Mouse (Mus musculus): ENCODE measurements around the gene Kif6. TPM values are rescaled to one million over a fixed set of nuclear protein-coding genes. Genes with fewer than 3 reads are reported as not detected.
A peak's percentile ranks its signal among the peaks of the same experiment; 100 is the strongest.

The Kif6 gene
- polyA plus RNA-seq, 1 experiment: not detected

- TF ChIP-seq CTCF (IDR thresholded peaks at IDR 0.05; ENCODE audit: low read depth, low read length) (no peak), POLR2A (IDR thresholded peaks at IDR 0.05; ENCODE audit: borderline replicate concordance, low read depth, low read length) (no peak)
- H3K4me1 ChIP-seq (ENCODE audit: control insufficient read depth, insufficient read depth, low read length): no peaks in the 10 kb centered on the region
- H3K27ac ChIP-seq (ENCODE audit: insufficient read depth, low read depth, low read length): no peak overlapping the region
- no peak overlapping the region for H3K4me3 ChIP-seq (ENCODE audit: insufficient read depth, low read length)
These were observed 287.7 kb downstream of the Kif6 start for GRCm38 (mm10) chr17:49902613-49903012.

- TF ChIP-seq CTCF (IDR thresholded peaks at IDR 0.05; ENCODE audit: low read depth, low read length): no peak
- TF ChIP-seq POLR2A (IDR thresholded peaks at IDR 0.05; ENCODE audit: borderline replicate concordance, low read depth, low read length): no peak
- H3K27ac ChIP-seq (ENCODE audit: insufficient read depth, low read depth, low read length): no peak overlapping the region
These were observed 308.5 kb downstream of the Kif6 start for GRCm38 (mm10) chr17:49923429-49923828.

GRCm38 (mm10) chr17:49927611-49928010, 312.7 kb downstream of the Kif6 start:
- H3K27ac ChIP-seq (ENCODE audit: insufficient read depth, low read depth, low read length): no peak overlapping the region
- TF ChIP-seq POLR2A (IDR thresholded peaks at IDR 0.05; ENCODE audit: borderline replicate concordance, low read depth, low read length) (no peak), CTCF (IDR thresholded peaks at IDR 0.05; ENCODE audit: low read depth, low read length) (no peak)
- no peaks in the 10 kb centered on the region for H3K4me1 ChIP-seq (ENCODE audit: control insufficient read depth, insufficient read depth, low read length)
- H3K4me3 ChIP-seq (ENCODE audit: insufficient read depth, low read length): no peak overlapping the region

More at GRCm38 (mm10) chr17:49923429-49923828, 308.5 kb downstream of the Kif6 start:
- H3K4me1 ChIP-seq (ENCODE audit: control insufficient read depth, insufficient read depth, low read length): no peaks in the 10 kb centered on the region
- no peak overlapping the region for H3K4me3 ChIP-seq (ENCODE audit: insufficient read depth, low read length)

- TF ChIP-seq CTCF (IDR thresholded peaks at IDR 0.05; ENCODE audit: low read depth, low read length) (no peak), POLR2A (IDR thresholded peaks at IDR 0.05; ENCODE audit: borderline replicate concordance, low read depth, low read length) (no peak)
- H3K4me1 ChIP-seq (ENCODE audit: control insufficient read depth, insufficient read depth, low read length): no peaks in the 10 kb centered on the region
- no peak overlapping the region for H3K27ac ChIP-seq (ENCODE audit: insufficient read depth, low read depth, low read length)
- no peak overlapping the region for H3K4me3 ChIP-seq (ENCODE audit: insufficient read depth, low read length)
These were observed 318.9 kb downstream of the Kif6 start for GRCm38 (mm10) chr17:49933806-49934205.

- TF ChIP-seq CTCF (IDR thresholded peaks at IDR 0.05; ENCODE audit: low read depth, low read length) (no peak), POLR2A (IDR thresholded peaks at IDR 0.05; ENCODE audit: borderline replicate concordance, low read depth, low read length) (no peak)
- no peak overlapping the region for H3K27ac ChIP-seq (ENCODE audit: insufficient read depth, low read depth, low read length)
- no peak overlapping the region for H3K4me3 ChIP-seq (ENCODE audit: insufficient read depth, low read length)
- no peaks in the 10 kb centered on the region for H3K4me1 ChIP-seq (ENCODE audit: control insufficient read depth, insufficient read depth, low read length)
These were observed 319.6 kb downstream of the Kif6 start for GRCm38 (mm10) chr17:49934586-49934985.

GRCm38 (mm10) chr17:49935602-49936205, 320.8 kb downstream of the Kif6 start:
- Histone ChIP-seq H3K4me1 (ENCODE audit: control insufficient read depth, insufficient read depth, low read length) (no peaks in the 10 kb centered on the region), H3K4me3 (ENCODE audit: insufficient read depth, low read length) (no peak overlapping the region), H3K27ac (ENCODE audit: insufficient read depth, low read depth, low read length) (no peak overlapping the region)
- no peak for TF ChIP-seq POLR2A (IDR thresholded peaks at IDR 0.05; ENCODE audit: borderline replicate concordance, low read depth, low read length)
- TF ChIP-seq CTCF (IDR thresholded peaks at IDR 0.05; ENCODE audit: low read depth, low read length): peak; percentile 66

- Histone ChIP-seq H3K4me3 (ENCODE audit: insufficient read depth, low read length) (no peak overlapping the region), H3K4me1 (ENCODE audit: control insufficient read depth, insufficient read depth, low read length) (no peaks in the 10 kb centered on the region), H3K27ac (ENCODE audit: insufficient read depth, low read depth, low read length) (no peak overlapping the region)
- TF ChIP-seq CTCF (IDR thresholded peaks at IDR 0.05; ENCODE audit: low read depth, low read length) (no peak), POLR2A (IDR thresholded peaks at IDR 0.05; ENCODE audit: borderline replicate concordance, low read depth, low read length) (no peak)
These were observed 321.3 kb downstream of the Kif6 start for GRCm38 (mm10) chr17:49936214-49936613.

GRCm38 (mm10) chr17:49939146-49939545, 324.2 kb downstream of the Kif6 start:
- TF ChIP-seq POLR2A (IDR thresholded peaks at IDR 0.05; ENCODE audit: borderline replicate concordance, low read depth, low read length) (no peak), CTCF (IDR thresholded peaks at IDR 0.05; ENCODE audit: low read depth, low read length) (no peak)
- H3K27ac ChIP-seq (ENCODE audit: insufficient read depth, low read depth, low read length): no peak overlapping the region
- H3K4me3 ChIP-seq (ENCODE audit: insufficient read depth, low read length): no peak overlapping the region
- H3K4me1 ChIP-seq (ENCODE audit: control insufficient read depth, insufficient read depth, low read length): no peaks in the 10 kb centered on the region

- Histone ChIP-seq H3K4me3 (ENCODE audit: insufficient read depth, low read length) (no peak overlapping the region), H3K27ac (ENCODE audit: insufficient read depth, low read depth, low read length) (no peak overlapping the region), H3K4me1 (ENCODE audit: control insufficient read depth, insufficient read depth, low read length) (no peaks in the 10 kb centered on the region)
- peak; percentile 28; the same call in 1 of the 2 replicates for TF ChIP-seq CTCF (IDR thresholded peaks at IDR 0.05; ENCODE audit: low read depth, low read length)
- no peak for TF ChIP-seq POLR2A (IDR thresholded peaks at IDR 0.05; ENCODE audit: borderline replicate concordance, low read depth, low read length)
These were observed 327.7 kb downstream of the Kif6 start for GRCm38 (mm10) chr17:49942674-49943073.

GRCm38 (mm10) chr17:49951491-49951855, 336.5 kb downstream of the Kif6 start:
- peak overlapping the region; percentile 46 for H3K4me3 ChIP-seq (ENCODE audit: insufficient read depth, low read length)
- H3K27ac ChIP-seq (ENCODE audit: insufficient read depth, low read depth, low read length): no peak overlapping the region
- no peak for TF ChIP-seq POLR2A (IDR thresholded peaks at IDR 0.05; ENCODE audit: borderline replicate concordance, low read depth, low read length)
- TF ChIP-seq CTCF (IDR thresholded peaks at IDR 0.05; ENCODE audit: low read depth, low read length): no peak
- H3K4me1 ChIP-seq (ENCODE audit: control insufficient read depth, insufficient read depth, low read length): no peaks in the 10 kb centered on the region

Data from bone marrow macrophage, adult 2 months (primary cell).